Mouse (Mus musculus) cortical plate, adult 2 months (tissue): ENCODE results near the gene Lamb3.

Experiments
- CTCF ChIP-seq: fragments of 200-500 bp; IDR thresholded peaks from 2 replicates; pipeline ENCODE4 v1.5.1; 2011; ENCODE audit warnings: mild to moderate bottlenecking, control low read depth, low read length; ENCODE audit not compliant: insufficient read depth; ENCODE audit errors: extremely low read depth
- POLR2A ChIP-seq: fragments of 200-500 bp; IDR thresholded peaks from 2 replicates; pipeline ENCODE4 v1.6.1; 2011; ENCODE audit warnings: mild to moderate bottlenecking, low read length, control low read depth; ENCODE audit not compliant: insufficient read depth; ENCODE audit errors: extremely low read depth

DNA sequence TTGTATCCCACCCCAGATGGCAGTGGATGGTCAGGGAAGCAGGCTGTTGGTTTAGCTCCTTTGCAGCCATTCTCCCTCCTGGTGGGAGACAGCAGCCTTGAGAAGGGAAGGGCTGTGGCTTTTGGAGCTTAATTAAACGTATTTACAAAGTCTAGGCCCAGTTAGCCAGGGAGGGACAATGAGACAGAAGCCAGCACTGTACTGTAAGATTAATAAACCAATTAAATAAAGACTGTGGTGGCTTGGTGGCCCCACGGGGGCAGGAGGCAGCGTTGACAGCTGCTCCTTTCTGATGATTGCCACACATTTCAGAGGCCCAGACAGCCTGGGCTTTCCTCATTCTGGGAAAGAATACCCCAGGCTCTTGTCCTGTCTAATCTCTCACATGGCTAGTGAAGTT is 182.0 kb downstream of the Lamb3 start:
- TF ChIP-seq CTCF (no peak), POLR2A (no peak)
